Mouse (Mus musculus): ENCODE measurements around the gene Iffo2.

GRCm38 (mm10) chr4:139631141-139631540 lies 100.8 kb downstream of the Iffo2 start:
- no peak for TF ChIP-seq POLR2A (IDR thresholded peaks at IDR 0.05; ENCODE audit: low read depth, low read length)
- no peak for TF ChIP-seq CTCF (conservative IDR thresholded peaks at IDR 0.05; ENCODE audit: insufficient read depth, insufficient read length, low read depth, low read length)
